Mouse (Mus musculus) stomach, embryonic 15.5 days (tissue): Measurements from ENCODE around the gene Hdac4. TPM values are rescaled to one million over a fixed set of nuclear protein-coding genes. Genes with fewer than 3 reads are reported as not detected.

Experiments
- ATAC-seq: fragments of 200-750 bp; cut with Nextera tagmentation; 2 replicates; pipeline ENCODE4 v1.8.0; 2017; ENCODE audit warnings: low read depth, moderate number of reproducible peaks, moderate TSS enrichment; ENCODE audit not compliant: insufficient read depth, low FRiP score
- H3K27ac ChIP-seq: fragments of 300-500 bp; sonication (generic); 2 replicates; pipeline ENCODE4 v1.5.1; 2015; ENCODE audit warnings: mild to moderate bottlenecking, inconsistent platforms
- H3K27me3 ChIP-seq: fragments of 300-500 bp; sonication (generic); replicated peaks from 2 replicates; pipeline ENCODE4 v1.6.1; 2015; ENCODE audit warnings: inconsistent platforms
- H3K36me3 ChIP-seq: fragments of 300-500 bp; sonication (generic); 2 replicates; pipeline ENCODE4 v1.6.1; 2015; ENCODE audit warnings: inconsistent platforms
- H3K4me1 ChIP-seq: fragments of 300-500 bp; sonication (generic); 2 replicates; pipeline ENCODE4 v1.6.1; 2015; ENCODE audit warnings: inconsistent platforms
- H3K4me2 ChIP-seq: fragments of 300-500 bp; sonication (generic); 2 replicates; pipeline ENCODE4 v1.6.1; 2015; ENCODE audit warnings: mild to moderate bottlenecking, inconsistent platforms
- H3K4me3 ChIP-seq: fragments of 300-500 bp; sonication (generic); replicated peaks from 2 replicates; pipeline ENCODE4 v1.5.1; 2015; ENCODE audit warnings: inconsistent platforms
- H3K9ac ChIP-seq: fragments of 300-500 bp; sonication (generic); 2 replicates; pipeline ENCODE4 v1.6.1; 2015; ENCODE audit warnings: inconsistent platforms
- H3K9me3 ChIP-seq: fragments of 300-500 bp; sonication (generic); 2 replicates; pipeline ENCODE4 v1.6.1; 2016; ENCODE audit warnings: inconsistent platforms
- WGBS: fragments of 180-500 bp; shearing (Covaris S2); methylation state at CpG from one replicate; pipeline ENCODE4 v1.1.7; 2015; 5-methylcytosine and 5-hydroxymethylcytosine counted together
- polyA plus RNA-seq: library from polyadenylated mRNA; unstranded; fragments of >200 nt; fragmentation: Nextera tagmentation; extraction: Ambion mirVana; gene quantifications from 2 replicates; pipeline ENCODE4 v1.2.1, GENCODE M21; 2015

Gene Hdac4
- polyA plus RNA-seq, 1 experiment from 2014 or later = 18.2 TPM

GRCm38 (mm10) chr1:92069932-92070677, 125.4 kb downstream of the Hdac4 start:
- Histone ChIP-seq H3K27me3 (no peaks in the 10 kb centered on the region), H3K27ac (no peak overlapping the region), H3K36me3 (no peaks in the 10 kb centered on the region), H3K9me3 (no peaks in the 10 kb centered on the region), H3K9ac (no peak overlapping the region), H3K4me2 (no peak overlapping the region), H3K4me3 (no peak overlapping the region), H3K4me1 (no peaks in the 10 kb centered on the region)
- ATAC-seq = no peak
- WGBS = 70% methylated on average over 2 of the region's 2 CpGs

DNA sequence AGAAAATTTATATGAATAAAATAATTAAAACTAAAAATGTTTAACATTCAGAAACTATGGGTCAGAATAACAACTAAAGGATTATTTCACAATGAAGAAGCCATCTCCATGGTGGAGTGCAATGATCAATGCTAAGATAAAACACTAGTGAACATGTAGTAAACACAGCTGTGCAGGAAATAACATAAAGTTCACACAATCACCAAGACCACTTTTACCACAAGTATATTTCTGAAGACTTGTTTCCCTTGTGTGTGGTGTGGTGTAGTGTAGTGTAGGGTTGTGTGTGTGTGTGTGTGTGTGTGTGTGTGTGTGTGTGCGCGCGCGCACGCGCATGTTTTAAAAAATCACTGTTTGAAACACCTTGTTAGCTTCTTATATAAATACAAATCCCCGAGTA, 126.0 kb downstream of the Hdac4 start:
- Histone ChIP-seq H3K27me3 (no peaks in the 10 kb centered on the region), H3K4me3 (no peak overlapping the region), H3K27ac (no peak overlapping the region), H3K36me3 (no peaks in the 10 kb centered on the region), H3K4me1 (no peaks in the 10 kb centered on the region), H3K9me3 (no peaks in the 10 kb centered on the region), H3K4me2 (no peak overlapping the region), H3K9ac (no peak overlapping the region)
- 91% methylated on average over 7 of the region's 7 CpGs for WGBS
- no peak for ATAC-seq

DNA sequence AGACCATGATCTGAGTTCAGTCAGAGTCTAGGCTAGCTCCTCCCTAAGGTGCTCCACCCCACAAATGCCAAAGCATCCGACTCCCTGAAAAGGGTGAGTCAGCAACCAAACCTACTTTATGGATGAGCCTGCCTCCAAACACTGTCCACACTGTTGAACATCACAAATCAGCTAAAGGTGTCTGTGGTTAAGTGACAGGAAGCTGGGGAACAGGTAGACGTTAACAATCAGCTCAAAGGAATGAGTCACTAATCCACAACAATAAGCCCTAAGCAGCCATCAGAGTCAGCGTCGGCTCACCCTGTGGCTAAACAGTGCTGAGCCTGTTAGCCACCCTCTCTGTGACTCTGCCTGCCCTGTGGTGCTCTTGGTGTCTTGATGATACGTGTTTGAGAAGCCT, 131.2 kb downstream of the Hdac4 start:
- no peak for ATAC-seq
- 66% methylated on average over 5 of the region's 5 CpGs for WGBS
- no peak overlapping the region for H3K9ac ChIP-seq

DNA sequence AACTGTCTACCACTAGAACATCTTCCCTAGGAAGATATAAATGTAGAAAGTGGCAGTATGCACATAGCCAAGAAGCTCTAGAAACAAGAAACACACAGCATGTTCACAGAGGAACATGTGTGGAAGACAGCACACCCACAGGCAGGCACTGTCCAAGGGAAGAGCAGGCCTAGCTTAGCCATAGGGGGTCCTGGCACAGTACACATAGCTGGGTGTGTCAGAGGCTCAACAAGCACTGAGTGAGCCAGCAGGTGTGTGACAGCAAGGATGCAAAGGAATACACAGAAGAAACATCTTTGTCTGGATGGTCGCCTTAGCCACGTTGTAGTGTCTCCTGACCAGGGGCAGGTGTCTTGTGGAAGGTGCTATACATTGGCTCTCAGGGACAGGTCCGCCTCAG, 132.2 kb downstream of the Hdac4 start:
- Histone ChIP-seq H3K4me1 (0 out of 2 replicates have a peak, but pooled peaks cover 2% of the 10 kb centered on the region), H3K4me3 (no peak overlapping the region), H3K9me3 (no peaks in the 10 kb centered on the region), H3K27me3 (no peaks in the 10 kb centered on the region), H3K9ac (no peak overlapping the region), H3K27ac (no peak overlapping the region), H3K36me3 (no peaks in the 10 kb centered on the region), H3K4me2 (no peak overlapping the region)
- WGBS = 86% methylated on average over 3 of the region's 3 CpGs
- ATAC-seq = no peak

More for the DNA sequence above, 131.2 kb downstream of the Hdac4 start:
- no peak overlapping the region for H3K4me3 ChIP-seq
- no peaks in the 10 kb centered on the region for H3K9me3 ChIP-seq
- H3K27me3 ChIP-seq = no peaks in the 10 kb centered on the region
- no peak overlapping the region for H3K4me2 ChIP-seq
- no peak overlapping the region for H3K27ac ChIP-seq
- 0 out of 2 replicates have a peak, but pooled peaks cover 2% of the 10 kb centered on the region for H3K4me1 ChIP-seq
- H3K36me3 ChIP-seq = no peaks in the 10 kb centered on the region

GRCm38 (mm10) chr1:92061198-92062073, 134.1 kb downstream of the Hdac4 start:
- H3K36me3 ChIP-seq = no peaks in the 10 kb centered on the region
- H3K4me3 ChIP-seq = no peak overlapping the region
- H3K4me1 ChIP-seq = 0 out of 2 replicates have a peak, but pooled peaks cover 2% of the 10 kb centered on the region
- no peak overlapping the region for H3K4me2 ChIP-seq
- 65% methylated on average over 8 of the region's 8 CpGs for WGBS
- H3K27me3 ChIP-seq = no peaks in the 10 kb centered on the region
- H3K9me3 ChIP-seq = no peaks in the 10 kb centered on the region
- no peak overlapping the region for H3K9ac ChIP-seq
- no peak overlapping the region for H3K27ac ChIP-seq
- ATAC-seq = no peak

GRCm38 (mm10) chr1:92060532-92061064, 134.9 kb downstream of the Hdac4 start:
- no peaks in the 10 kb centered on the region for H3K27me3 ChIP-seq
- 71% methylated on average over 4 of the region's 4 CpGs for WGBS
- H3K4me1 ChIP-seq = 0 out of 2 replicates have a peak, but pooled peaks cover 2% of the 10 kb centered on the region
- H3K9me3 ChIP-seq = no peaks in the 10 kb centered on the region
- H3K4me2 ChIP-seq = no peak overlapping the region
- H3K4me3 ChIP-seq = no peak overlapping the region
- no peak overlapping the region for H3K27ac ChIP-seq
- no peak for ATAC-seq
- no peaks in the 10 kb centered on the region for H3K36me3 ChIP-seq
- H3K9ac ChIP-seq = no peak overlapping the region

GRCm38 (mm10) chr1:92059571-92059970, 135.9 kb downstream of the Hdac4 start:
- no peak for ATAC-seq
- H3K9ac ChIP-seq = no peak overlapping the region
- 91% methylated on average over 1 of the region's 1 CpGs for WGBS
- no peaks in the 10 kb centered on the region for H3K27me3 ChIP-seq
- H3K4me1 ChIP-seq = 0 out of 2 replicates have a peak, but pooled peaks cover 2% of the 10 kb centered on the region
- H3K36me3 ChIP-seq = no peaks in the 10 kb centered on the region
- no peaks in the 10 kb centered on the region for H3K9me3 ChIP-seq
- no peak overlapping the region for H3K4me3 ChIP-seq
- H3K4me2 ChIP-seq = no peak overlapping the region
- H3K27ac ChIP-seq = no peak overlapping the region

DNA sequence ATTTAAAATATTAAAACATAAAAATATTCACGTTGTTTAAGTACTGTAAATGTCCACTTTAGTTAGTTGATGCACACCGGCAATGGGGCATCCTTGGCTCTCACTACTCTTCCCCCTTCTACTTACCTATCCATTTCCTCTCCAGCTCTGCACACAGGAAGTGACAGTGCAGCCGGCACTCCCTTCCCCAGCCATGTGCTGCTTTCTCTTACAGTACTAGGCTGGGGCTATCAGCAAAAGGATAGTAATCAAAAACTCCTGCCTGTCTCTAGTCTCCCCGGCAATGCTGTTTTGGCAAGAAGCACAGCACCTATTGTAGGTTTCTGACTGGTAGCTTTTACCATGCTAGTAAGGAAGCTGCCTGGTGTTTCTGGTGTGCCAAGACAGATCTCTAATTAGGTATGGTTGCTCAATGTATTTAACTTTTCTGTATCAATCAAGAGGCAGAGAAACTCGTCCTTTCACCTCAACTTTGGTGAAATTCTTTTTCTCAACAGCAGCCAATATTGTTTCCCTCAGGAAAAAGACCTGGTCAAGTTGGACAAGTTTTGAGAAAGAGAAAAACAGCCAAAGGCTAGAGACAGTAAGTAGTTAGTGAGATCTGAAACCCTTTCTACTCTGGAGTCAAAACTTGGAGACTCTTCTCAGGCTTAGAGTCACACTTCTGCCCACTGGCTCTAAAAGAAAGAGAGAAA, 136.6 kb downstream of the Hdac4 start:
- H3K4me1 ChIP-seq = 0 out of 2 replicates have a peak, but pooled peaks cover 2% of the 10 kb centered on the region
- no peak overlapping the region for H3K27ac ChIP-seq
- no peaks in the 10 kb centered on the region for H3K9me3 ChIP-seq
- H3K36me3 ChIP-seq = no peaks in the 10 kb centered on the region
- no peak overlapping the region for H3K9ac ChIP-seq
- no peaks in the 10 kb centered on the region for H3K27me3 ChIP-seq
- H3K4me3 ChIP-seq = no peak overlapping the region
- no peak overlapping the region for H3K4me2 ChIP-seq
- no peak for ATAC-seq
- 75% methylated on average over 5 of the region's 5 CpGs for WGBS

- no peak overlapping the region for H3K9ac ChIP-seq
- H3K27ac ChIP-seq = no peak overlapping the region
- H3K36me3 ChIP-seq = no peaks in the 10 kb centered on the region
- peaks cover 5% of the 10 kb centered on the region; the same call in 1 of the 2 replicates for H3K4me1 ChIP-seq
- no peak overlapping the region for H3K4me3 ChIP-seq
- no peaks in the 10 kb centered on the region for H3K27me3 ChIP-seq
- 88% methylated on average over 3 of the region's 3 CpGs for WGBS
- no peak overlapping the region for H3K4me2 ChIP-seq
- no peak for ATAC-seq
- H3K9me3 ChIP-seq = no peaks in the 10 kb centered on the region
Measured at GRCm38 (mm10) chr1:92057068-92057467, 138.4 kb downstream of the Hdac4 start.

GRCm38 (mm10) chr1:92055149-92055548, 140.3 kb downstream of the Hdac4 start:
- Histone ChIP-seq H3K27ac (no peak overlapping the region), H3K4me2 (no peak overlapping the region), H3K4me1 (peaks cover 13% of the 10 kb centered on the region; the same call in 1 of the 2 replicates), H3K4me3 (no peak overlapping the region), H3K9me3 (no peaks in the 10 kb centered on the region), H3K36me3 (no peaks in the 10 kb centered on the region), H3K9ac (no peak overlapping the region), H3K27me3 (no peaks in the 10 kb centered on the region)
- WGBS = 26% methylated on average over 2 of the region's 2 CpGs
- no peak for ATAC-seq

GRCm38 (mm10) chr1:92052190-92052589, 143.3 kb downstream of the Hdac4 start:
- Histone ChIP-seq H3K4me3 (no peak overlapping the region), H3K9ac (no peak overlapping the region), H3K36me3 (no peaks in the 10 kb centered on the region), H3K4me1 (peaks cover 13% of the 10 kb centered on the region; the same call in 1 of the 2 replicates), H3K4me2 (no peak overlapping the region), H3K27me3 (no peaks in the 10 kb centered on the region), H3K27ac (no peak overlapping the region), H3K9me3 (no peaks in the 10 kb centered on the region)
- ATAC-seq = no peak
- 78% methylated on average over 4 of the region's 4 CpGs for WGBS
